Mouse (Mus musculus) mesoderm, embryonic 11.5 days (tissue): Measurements from ENCODE around the gene Rhox4c.
"Not testable (repeated sequence)": the region's sequence is repeated elsewhere in the genome, so short reads cannot be mapped to it uniquely, and the experiment has no call there.

ENCODE experiments used
- DNase-seq: peaks from one replicate; pipeline ENCODE4 v3.0.0-alpha.2; 2012; ENCODE audit warnings: low read depth, low spot score

Rhox4c gene

DNA sequence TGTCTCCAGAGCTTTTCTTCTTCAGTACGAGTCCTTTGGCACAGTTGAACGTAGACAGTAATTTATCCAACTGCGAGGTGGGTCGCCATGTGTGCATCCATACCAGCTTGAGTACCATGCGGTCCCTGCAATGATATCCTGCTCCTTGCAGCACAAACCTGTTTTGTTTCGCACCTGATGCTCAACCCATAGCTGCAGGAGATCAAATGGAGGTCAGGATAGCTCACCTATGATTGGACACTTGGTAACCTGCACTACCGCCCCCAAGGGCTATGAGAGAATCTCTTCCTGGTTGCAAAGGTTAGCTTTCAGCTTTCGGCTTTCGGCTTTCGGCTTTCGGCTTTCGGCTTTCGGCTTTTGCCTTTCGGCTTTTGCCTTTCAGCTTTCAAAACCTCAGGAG lies at the start of gene Rhox4c:
TSS of gene Rhox4c (plus strand) at position 301 of the 400 bp plus-strand sequence.
- not testable (repeated sequence) for DNase-seq

DNA sequence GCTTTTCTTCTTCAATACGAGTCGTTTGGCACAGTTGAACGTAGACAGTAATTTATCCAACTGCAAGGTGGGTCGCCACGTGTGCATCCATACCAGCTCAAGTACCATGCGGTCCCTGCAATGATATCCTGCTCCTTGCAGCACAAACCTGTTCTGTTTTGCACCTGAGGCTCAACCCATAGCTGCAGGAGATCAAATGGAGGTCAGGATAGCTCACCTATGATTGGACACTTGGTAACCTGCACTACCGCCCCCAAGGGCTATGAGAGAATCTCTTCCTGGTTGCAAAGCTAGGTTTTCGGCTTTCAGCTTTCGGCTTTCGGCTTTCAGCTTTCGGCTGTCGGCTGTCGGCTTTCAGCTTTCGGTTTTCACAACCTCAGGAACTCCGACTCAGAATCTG lies 47.9 kb upstream of the Rhox4c start, which contains the start of gene Rhox4b:
TSS of gene Rhox4b (plus strand) at position 301 of the 400 bp plus-strand sequence.
- DNase-seq = not testable (repeated sequence)

DNA sequence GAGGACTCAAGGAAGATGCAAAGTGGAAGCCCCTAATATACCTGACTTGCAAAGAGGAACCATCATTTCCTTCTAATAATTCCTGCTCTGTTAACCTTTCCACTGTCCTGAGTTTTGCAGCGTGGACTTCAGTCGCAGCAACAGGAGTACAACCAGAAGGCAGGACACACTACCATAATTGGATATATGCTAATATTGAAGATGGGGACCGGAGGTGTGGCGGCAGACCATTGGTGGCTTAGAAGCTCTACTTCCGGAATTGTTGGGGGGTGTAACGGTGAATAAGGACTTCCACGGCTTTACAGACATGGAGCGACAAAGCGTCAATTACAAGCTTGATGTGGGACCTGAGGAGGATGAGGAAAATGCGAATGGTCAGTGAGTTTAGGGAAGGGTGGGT lies 26.8 kb upstream of the Rhox4c start, which contains the start of gene Rhox2c:
TSS of gene Rhox2c (plus strand) at position 301 of the 400 bp plus-strand sequence.
- DNase-seq = not testable (repeated sequence)

DNA sequence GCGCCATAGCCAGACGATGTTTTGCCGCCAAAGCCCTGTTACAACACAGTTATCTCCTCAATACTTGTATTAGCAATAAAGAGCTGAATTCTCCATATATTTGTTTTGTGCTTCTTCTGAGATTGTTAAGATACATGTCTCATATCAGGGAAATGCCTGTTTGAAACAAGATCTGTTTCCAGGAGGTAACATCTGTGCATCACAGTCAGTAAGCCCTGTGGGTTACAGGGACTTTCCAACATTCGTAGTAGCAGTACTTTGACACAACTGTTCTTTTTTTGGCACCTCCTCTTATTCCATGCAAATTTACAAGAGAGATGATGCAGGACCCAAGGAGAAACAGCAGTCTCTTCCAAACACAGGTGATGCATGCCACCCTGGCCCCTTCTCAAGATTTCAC lies 21.9 kb upstream of the Rhox4c start, which contains the start of gene Rhox3c:
TSS of gene Rhox3c (plus strand) at position 301 of the 400 bp plus-strand sequence.
- DNase-seq = not testable (repeated sequence)

DNA sequence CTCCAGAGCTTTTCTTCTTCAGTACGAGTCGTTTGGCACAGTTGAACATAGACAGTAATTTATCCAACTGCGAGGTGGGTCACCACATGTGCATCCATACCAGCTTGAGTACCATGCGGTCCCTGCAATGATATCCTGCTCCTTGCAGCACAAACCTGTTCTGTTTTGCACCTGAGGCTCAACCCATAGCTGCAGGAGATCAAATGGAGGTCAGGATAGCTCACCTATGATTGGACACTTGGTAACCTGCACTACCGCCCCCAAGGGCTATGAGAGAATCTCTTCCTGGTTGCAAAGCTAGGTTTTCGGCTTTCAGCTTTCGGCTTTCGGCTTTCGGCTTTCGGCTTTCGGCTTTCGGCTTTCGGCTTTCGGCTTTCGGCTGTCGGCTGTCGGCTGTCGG lies 33.9 kb downstream of the Rhox4c start, which contains the start of gene Rhox4d:
TSS of gene Rhox4d (plus strand) at position 301 of the 400 bp plus-strand sequence.
- DNase-seq = not testable (repeated sequence)

DNA sequence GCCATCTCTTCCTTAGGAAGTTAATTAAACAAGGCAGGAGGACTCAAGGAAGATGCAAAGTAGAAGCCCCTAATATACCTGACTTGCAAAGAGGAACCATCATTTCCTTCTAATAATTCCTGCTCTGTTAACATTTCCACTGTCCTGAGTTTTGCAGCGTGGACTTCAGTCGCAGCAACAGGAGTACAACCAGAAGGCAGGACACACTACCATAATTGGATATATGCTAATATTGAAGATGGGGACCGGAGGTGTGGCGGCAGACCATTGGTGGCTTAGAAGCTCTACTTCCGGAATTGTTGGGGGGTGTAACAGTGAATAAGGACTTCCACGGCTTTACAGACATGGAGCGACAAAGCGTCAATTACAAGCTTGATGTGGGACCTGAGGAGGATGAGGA lies 50.0 kb downstream of the Rhox4c start, which contains the start of gene Rhox2e:
TSS of gene Rhox2e (plus strand) at position 301 of the 400 bp plus-strand sequence.
- not testable (repeated sequence) for DNase-seq
